Mouse (Mus musculus) gastrocnemius, postnatal 14 days (tissue): ENCODE measurements around the gene Card10. TPM values are rescaled to one million over a fixed set of nuclear protein-coding genes. Genes with fewer than 3 reads are reported as not detected.
A peak's percentile ranks its signal among the peaks of the same experiment; 100 is the strongest.

Experiments used
- DNase-seq: peaks from one replicate; pipeline ENCODE4 v3.0.0; 2021; ENCODE audit warnings: mixed read lengths
- intact Hi-C: fragments of 180-260 bp; cut with DNase I; formaldehyde crosslinking; loops from one replicate; pipeline ENCODE4 v1.15.1; 2025; ENCODE audit warnings: low total_unique reads
- total RNA-seq, 2 experiments: library from RNA; stranded (reverse); gene quantifications; 2 replicates each; pipeline ENCODE4 v1.2.3; 2021

Gene Card10
- total RNA-seq, 2 experiments from 2014 or later = 9.6 to 9.7 TPM

DNA sequence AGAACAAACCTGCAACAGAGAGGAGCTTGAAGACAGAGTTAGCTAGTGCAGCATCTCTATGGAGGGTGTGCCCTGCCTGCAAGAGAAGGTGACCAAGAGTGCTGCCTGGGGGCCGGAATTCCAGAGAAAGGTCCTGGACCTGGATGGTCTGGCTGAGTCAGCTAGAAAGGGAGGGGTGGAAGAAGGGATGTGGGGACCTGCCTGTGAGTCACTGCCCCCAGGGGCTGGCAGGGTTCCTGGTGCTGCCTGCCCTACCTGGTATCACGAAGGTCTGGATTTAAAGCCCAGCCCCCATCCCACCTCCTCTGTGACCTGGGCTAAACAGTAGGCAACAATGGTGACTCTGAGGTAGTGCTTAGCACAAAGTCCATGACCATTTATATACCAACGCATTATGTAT, 4.3 kb upstream of the Card10 start:
- intact Hi-C loops = no loop called here
- DNase-seq = no peak

DNA sequence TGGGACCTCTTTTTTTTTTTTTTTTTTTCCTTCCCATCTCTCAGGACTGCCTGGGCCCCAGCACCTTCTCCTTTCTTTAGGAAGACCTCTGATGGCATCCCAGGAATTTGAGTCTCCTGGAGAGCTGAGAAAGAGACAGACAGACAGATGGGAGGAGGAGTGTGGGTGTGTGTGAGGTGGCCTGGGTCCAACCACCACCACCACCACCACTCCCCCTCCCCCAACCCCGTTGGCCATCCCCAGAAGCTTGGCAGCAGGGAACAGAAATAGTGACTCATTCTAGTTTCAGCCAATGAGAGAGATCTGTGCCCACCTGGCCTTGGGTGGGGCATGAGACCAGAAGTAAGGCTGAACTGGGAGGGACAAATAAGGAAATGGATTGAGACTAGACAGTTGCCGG, 3.8 kb upstream of the Card10 start:
- DNase-seq = no peak
- intact Hi-C loops = no loop called here

DNA sequence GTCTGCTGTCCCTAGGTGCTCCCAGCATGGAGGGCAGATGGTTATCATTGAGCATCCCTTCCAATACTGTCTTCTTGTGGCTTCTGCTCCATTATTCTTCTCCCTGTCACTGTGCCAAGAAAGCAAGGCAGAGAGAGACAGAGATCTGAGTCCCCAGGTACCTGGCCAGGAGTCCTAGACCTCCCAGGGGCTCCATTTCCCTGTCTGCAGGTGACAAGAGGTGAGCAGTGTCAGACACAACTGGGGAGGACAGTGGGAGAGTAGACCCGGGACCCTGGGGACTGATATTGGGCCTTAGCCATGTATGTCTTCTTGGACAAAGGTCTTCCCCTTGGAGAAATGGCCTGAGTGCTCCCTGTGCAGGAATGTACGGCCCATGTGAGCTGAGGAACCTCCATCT, 2.5 kb upstream of the Card10 start:
- intact Hi-C loops = no loop called here
- DNase-seq = peak; percentile 8

DNA sequence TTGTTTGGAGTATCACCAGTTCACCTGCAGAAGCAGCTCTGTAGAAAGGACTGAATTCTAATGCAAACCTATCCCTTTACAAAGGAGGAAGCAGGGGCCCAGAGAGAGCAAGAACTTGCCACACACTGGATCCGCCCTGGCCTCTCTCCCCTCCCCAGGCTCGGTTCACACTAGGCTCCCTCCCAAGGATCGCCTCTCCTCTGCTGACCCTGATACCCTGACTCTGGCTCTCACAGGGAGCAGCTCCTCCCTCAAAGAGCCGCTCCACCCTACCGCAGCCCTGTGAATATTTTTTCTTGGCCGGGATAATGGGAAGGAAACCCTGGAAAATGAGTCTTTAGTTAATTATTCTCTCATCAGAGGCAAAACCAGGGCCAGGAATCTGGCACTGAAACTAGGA, 1.5 kb upstream of the Card10 start:
- peak; percentile 49 for DNase-seq
- intact Hi-C loops = no loop called here

DNA sequence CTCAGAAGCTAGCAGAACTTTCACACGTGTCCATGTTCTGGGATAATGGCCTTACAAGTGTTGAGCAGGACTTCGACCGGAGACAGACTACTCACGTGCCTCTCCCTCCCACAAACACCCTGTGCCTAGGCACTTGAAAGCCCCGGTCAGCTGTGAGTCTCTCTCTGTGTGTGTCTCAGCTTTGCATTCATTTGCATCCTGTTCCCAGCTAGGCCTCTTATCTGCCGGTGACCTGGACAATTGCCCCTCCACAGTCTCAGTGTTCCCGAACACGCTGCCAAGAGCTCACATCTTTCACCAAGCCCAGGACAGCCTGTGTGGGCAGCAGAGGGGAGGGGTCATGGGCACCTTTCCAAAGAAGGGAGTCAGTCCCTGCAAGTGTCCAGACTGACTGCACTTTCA, 658 bp upstream of the Card10 start:
- peak; percentile 41 for DNase-seq
- intact Hi-C loops = no loop called here

DNA sequence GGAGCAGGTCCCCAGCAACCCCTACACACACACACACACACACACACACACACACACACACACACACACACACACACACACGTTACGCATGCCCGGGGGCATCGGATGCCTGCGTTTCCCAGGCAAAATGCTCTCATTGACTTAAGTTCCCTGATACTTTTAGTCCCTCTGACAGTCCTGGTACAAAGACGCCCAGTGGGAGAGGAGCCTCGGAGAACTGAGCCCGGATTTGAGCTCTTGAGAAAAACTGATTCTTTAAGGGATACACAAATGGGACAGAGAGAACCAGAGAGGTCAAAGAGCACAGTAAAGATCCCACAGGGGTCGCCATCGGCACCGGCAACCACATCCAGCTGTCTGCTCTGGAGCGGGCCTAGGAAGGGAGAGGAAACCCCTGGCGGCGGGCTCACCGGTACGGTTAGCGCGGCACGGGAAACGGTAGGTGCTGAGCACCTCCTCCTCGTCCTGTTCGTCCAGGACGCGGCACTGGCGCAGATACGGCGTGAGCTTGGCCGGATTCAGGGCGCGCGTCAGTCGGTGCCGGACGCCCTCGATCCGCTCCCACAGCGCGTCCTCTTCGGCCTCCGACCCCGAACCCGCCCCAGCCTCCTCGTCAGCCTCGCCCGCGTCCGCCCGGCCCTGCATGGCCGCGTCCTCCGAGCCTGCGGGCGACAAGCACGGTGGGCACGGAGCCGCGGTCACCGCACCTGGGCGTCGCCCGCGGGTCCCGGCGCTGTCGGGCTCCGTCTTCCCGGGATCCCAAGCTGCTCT, 686 bp downstream of the Card10 start:
- DNase-seq = peak; percentile 46
- intact Hi-C loops = no loop called here

DNA sequence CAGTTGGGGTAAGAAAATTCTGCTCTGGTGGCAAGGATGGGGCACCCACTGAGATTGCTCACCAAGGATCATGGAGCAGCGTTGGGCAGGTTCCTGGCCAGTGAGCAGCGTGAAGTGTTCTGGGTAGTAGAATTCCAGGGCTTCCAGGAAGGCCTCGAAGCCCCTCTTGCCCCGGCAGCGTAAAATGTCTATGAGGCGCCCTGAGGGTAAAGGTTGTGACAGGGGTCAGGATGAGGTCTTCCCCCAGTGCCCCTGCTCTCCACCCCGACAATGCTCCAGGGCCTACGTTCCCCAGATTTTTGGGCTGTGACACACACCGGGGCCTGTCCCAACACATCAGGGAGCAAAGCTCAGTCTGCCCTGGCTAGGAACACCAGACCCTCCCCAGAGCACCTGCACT, 1.3 kb downstream of the Card10 start:
- intact Hi-C loops = no loop called here
- no peak for DNase-seq

DNA sequence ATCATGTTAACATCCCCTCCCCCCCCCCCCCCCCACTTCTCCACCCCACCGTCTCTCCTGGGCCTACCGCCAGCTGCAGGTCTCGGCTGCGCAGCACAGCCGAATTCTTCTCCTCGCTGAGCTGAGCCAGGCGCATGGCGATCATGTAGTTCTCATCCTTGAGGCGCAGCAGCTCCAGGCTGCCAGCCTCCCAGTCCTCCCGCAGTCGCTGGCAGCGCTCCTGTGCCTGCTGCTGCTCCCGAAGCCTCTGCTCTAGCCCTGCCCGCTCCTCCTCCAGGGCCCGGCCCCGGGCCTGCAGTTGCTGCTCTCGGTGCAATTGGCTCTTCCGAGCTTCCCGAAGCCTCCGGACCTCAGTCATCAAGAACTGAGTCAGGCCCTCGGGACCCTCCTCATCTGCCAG, 3.8 kb downstream of the Card10 start:
- DNase-seq = peak; percentile 65
- intact Hi-C loops = no loop called here

DNA sequence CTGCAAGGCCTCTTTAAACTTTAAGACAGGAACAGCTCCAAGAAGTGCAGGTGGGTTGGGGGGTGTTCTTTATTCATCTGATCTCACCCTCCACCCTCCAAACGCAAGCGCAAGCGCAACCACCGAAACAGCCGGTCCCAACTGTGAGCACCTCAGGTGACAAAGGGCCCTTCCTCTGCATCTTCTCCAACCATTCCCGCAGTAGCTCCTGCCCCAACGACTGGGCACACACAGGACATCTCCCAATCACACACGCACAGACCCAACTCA, 5.8 kb downstream of the Card10 start:
- intact Hi-C loops = no loop called here
- DNase-seq = no peak

DNA sequence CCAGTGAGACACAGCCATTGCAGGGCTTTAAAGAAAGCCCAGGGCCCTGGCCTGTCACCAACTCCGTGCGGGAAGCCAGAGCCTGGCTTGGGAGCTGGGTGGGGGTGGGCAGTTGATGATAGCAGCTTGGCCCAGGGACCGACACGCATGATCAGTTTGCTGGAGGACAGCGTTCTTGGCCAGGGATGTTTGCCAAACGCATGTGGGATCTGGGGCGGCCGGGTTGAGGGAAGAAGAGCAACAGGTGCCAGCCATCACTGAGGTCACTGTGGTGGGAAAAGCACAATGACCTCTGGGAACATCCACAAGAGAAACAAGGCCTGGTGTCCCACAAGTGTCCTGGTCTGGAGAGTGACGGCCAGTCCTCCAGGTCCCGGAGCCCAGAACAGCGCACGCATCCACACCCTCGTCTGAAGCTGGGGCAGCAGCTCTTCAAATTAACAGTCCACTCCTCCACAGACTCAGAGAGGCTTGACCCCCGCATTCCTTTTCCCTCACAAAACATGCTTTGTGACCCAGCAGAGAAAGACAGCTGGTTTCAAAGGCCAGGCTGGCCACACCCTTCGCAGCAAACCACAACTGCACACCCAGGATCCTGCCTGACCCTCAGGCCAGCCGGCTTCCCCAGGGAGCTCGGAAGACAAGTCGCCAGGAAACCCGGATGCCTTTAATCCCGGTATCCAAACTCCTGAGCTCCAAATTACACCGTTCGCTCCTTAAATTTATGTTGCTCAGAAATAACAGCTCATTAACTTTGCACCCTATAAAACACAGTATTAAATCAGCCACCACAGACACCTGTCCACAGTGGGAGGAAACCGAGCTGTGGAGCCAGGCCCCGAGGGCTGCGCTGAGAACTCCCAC, 6.4 kb downstream of the Card10 start:
- intact Hi-C loops = no loop called here

DNA sequence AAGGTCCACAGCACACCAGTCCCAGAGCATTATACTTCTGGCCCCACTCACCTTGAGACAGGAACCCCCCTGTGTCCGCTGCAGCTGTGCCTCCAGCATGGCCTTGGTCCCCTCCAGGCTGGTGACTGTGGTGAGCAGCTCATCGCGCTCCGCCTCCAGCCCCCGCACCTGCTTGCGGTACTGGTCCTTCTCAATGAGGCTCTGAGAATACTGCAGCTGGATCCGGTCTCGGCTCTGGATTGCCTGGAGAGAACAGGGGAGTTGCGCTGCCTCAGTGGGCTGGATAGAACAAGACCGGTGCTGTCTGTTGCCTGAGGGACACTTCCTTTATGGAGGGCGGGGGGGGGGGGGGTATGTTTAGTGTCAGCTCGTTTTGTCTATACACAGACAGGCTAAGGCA, 11.9 kb downstream of the Card10 start:
- DNase-seq = peak; percentile 17
- intact Hi-C loops = no loop called here

More for the DNA sequence above, 6.4 kb downstream of the Card10 start:
- DNase-seq = peak; percentile 71

DNA sequence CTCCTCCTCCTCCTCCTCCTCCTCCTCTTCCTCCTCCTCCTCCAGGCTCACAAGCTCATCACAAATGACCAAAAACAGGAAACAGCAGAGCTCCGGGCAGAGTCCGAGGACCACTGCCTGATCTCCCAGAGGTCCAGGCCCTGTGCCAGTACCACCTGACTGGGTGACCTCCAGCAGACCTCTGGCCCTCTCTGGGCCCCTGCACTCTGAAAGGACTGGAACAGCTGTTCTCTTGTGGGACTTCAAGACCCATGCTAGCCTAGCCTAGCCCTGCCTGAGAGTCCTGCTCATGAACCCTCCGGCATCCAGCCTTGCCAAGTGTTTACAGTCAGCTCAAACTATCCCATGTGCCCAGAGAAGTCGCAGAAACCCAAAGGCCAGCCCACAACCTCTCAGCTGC, 12.4 kb downstream of the Card10 start:
- DNase-seq = peak; percentile 82
- intact Hi-C loops = no loop called here

DNA sequence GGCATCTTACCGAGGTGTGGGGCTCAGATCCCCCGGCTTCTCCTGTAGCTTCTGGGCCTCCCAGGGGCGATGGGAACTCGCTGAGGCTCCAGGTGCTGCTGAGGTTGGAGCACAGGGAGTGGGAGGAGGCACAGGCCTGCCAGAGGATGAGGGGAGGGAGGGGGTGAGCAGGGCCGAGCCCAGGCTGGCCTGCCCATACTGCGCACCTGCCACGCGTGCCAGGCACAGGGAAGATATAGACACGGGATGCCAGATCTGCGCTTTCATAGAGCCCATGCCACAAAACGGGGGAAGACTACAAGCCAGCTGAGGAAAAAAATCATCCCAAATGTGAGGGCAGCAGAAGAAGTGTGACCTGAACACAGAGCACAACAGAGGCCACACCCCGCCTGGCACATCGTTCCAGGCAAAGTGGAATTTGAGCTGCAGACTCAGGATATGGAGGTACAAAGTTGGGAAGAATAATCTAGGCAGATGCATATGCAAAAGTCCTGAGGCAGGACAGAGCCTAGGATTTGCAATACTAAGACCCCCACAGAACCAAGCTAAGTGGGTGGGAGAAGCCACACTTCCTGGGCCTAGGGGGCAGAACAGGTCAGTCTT, 13.0 kb downstream of the Card10 start:
- intact Hi-C loops = no loop called here
- no peak for DNase-seq

DNA sequence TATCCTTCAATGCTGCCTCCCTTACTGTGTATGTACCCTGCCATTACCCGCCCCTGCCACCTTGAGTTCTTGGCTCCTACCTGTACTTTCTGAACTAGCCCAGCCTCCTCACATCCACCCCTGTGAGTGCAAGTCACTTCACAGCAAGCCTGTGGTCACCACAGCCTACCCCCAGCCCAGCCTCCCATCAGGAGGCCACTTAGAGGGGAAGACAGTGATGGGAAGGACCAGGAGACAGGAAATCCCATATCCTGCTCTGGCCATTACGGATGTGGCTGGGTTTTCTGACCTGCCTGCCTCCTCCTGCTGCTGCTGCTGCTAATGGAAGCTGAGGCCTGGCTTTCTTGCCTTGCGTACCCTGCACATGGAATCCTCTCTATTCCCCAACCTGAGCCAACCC, 14.8 kb downstream of the Card10 start:
- no peak for DNase-seq
- intact Hi-C loops = no loop called here

DNA sequence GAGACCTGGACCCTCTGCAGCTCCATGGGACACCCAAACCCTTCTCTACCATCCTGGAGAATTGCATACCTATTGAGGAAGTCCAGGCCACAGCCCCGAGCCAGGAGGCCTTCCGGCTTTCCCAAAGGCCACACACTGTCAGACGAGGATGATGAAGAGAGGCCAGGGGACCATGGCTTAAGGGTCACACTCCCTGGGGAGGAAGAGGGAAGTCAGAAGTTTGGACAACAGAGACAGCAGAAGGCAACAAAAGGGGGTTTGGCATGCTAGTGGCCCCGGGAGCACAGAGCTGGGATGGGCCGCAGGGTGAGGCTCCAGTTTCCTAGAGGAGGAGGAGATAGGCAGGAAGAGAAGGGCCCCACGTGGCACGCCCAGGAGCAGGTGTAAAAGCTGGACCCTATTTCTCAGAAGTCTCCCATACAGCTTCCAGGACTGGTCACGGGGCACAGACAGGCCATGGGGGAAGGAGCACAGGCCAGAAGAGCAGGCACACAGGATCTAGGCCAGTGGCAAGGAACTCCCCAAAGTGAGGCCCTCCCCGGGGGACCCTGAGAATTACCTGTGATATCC, 15.5 kb downstream of the Card10 start:
- intact Hi-C loops = no loop called here
- DNase-seq = no peak

DNA sequence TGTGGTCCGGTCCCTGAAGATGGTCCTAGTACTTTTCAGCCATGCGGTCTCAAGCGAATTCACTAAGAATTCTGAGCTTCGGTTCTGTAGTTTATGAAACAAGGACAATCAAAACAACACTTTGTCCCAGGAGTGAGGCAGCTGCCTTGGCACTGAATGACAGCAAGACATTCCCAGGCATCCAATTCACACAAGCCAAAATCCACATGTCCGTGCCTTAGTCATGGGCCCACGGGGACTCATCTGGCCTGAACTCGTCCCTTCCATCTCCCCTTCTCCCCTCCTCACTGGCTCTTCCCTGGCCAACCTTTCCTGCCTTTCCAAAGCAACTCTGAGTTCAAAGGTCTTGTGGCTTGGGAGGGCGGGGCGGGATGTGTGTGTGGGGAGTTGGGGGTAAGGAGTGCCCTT, 16.4 kb downstream of the Card10 start:
- DNase-seq = peak; percentile 69
- intact Hi-C loops = no loop called here

DNA sequence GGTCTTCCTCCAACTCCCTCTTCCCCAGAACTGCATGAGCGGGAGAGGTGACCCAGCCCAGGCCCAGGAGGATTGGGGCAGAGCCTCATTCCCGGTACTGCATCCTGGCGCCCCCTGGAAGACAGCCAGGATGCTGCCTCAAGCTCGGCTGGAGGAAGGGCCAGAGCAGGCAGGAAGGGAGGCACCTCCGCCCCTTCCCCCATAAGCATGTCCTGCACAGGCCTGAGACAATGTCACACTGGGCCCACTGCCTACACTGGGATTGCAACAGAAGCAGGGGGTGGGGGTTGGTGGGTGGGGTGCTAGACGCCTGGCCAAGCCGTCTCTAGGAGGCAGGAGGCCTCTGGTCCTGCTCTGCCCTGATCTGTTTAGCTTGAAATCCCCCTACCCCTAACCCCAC, 16.9 kb downstream of the Card10 start:
- DNase-seq = peak; percentile 81
- intact Hi-C loops = no loop called here

DNA sequence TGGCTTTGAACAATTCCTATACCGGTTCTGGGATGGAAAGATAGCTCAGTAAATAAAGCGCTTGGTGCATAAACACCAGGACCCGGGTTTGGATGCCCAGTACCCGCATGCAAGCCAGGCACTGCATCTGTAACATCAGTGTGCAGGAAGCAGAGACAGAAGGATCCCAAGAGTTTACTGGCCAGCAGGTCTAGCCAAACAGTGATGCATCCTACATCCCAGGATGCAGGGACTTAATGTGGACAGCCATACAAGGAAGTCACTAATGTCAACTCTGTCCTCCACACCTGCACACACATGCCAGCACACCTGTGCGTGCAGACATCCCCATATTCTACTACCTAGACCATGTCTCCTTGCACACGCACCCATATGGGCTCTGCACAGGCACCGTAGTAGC, 17.6 kb downstream of the Card10 start:
- intact Hi-C loops = no loop called here
- DNase-seq = no peak

DNA sequence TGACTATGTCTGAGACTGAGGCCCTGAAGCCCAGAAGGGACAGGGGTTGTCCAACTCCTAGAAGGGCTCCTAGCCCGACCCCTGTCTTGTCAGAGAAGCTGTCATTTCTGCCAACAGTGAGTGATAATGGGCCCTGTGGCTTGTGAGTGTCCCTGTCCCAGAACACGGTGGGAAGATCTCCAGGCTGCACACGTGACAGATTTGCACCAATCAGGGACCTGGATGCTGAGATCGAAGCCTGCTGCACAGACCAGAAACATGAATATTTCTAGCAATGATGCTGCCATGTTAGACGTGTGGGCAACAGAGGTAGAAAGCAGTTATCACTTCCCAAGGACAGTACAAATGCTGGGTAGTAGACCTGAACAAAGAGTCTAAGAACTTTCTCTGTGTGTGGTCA, 18.3 kb downstream of the Card10 start:
- intact Hi-C loops = no loop called here
- no peak for DNase-seq

DNA sequence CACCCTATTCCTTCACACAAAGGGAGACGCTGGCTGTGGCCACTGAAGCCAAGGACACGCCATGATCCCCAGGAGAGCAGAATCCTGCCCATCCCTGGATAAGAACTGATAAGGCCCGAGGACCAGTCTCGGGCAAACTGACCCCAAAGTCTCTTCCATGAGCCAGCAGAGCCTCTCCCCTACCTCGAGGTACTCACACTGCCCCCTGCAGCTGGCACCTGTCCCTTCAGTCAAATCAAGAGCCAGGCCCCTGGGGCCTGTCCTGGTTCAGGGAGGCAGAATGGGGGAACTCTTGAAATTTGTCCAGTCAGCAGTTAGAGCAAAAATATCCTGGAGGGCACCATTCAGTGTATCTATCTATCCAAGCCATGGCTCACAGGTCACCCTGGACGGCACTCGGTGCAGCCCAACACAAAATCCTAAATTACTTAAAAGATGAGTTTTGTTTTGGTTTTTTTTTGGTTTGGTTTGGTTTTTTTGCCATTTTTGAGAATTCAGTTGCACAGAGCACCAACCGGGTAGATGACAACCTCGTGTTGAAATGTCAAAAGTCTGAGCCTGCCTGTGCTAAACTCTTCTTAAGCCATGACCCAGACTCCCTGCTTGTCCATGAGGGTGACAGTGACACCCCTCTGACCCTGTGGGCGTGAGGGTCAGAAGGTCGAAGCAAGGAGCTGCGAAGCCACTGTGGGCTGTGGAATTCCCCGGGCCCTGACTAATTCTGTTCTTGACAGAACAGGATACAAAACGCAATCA, 20.3 kb downstream of the Card10 start:
- DNase-seq = no peak
- intact Hi-C loops = no loop called here
